Mouse (Mus musculus) lung, adult 2 months (tissue): ENCODE data around the gene Gm45234.

Experiments
- CTCF ChIP-seq: fragments of 200-500 bp; IDR thresholded peaks from 2 replicates; pipeline ENCODE4 v1.5.1; 2011; ENCODE audit warnings: mild to moderate bottlenecking, low read length, control low read depth; ENCODE audit not compliant: insufficient read depth
- POLR2A ChIP-seq: fragments of 200-500 bp; IDR thresholded peaks from 2 replicates; pipeline ENCODE4 v1.6.1; 2011; ENCODE audit warnings: low read depth, mild to moderate bottlenecking, control low read depth, low read length, borderline replicate concordance; ENCODE audit errors: extremely low read depth

GRCm38 (mm10) chr6:124750405-124750804 lies 5.4 kb downstream of the Gm45234 start:
- no peak for TF ChIP-seq POLR2A
- TF ChIP-seq CTCF = no peak
